Mouse (Mus musculus): ENCODE data around the gene Pcyt1a.

DNA sequence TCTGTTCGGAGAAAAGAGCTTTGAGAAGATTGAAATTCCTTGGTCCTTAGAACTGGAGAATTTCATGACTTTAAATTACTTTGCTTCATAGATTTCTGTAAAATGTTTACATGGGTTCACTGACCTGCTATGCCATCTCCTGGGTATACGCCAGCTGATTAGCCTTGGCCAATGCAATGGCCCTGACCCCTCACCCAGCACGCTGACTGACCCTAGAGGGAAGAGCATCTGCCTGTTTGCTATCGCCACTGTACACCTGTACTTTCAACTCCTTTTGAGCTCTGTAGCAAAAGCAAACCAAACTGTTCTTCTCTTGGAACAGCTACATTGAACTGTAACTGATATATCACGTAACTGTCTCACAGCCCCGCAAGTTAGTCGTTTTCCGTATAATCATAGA is 22.4 kb downstream of the Pcyt1a start:
- TF ChIP-seq NRF1 (IDR thresholded peaks at IDR 0.05; ENCODE audit: low read depth, low read length) (no peak), CTCF (conservative IDR thresholded peaks at IDR 0.05 in 1 of 2, IDR thresholded peaks at IDR 0.05 in 1 of 2; ENCODE audit: low read depth in 2 of 2, low read length in 2 of 2) (no peak), POLR2A (IDR thresholded peaks at IDR 0.05; ENCODE audit: low read depth, low read length) (no peak), HCFC1 (IDR thresholded peaks at IDR 0.05; ENCODE audit: low read depth, low read length) (no peak), POLR2AphosphoS2 (IDR thresholded peaks at IDR 0.05; ENCODE audit: low read depth, low read length) (no peak), TBP (conservative IDR thresholded peaks at IDR 0.05; ENCODE audit: low read depth, low read length) (no peak), JUN (IDR thresholded peaks at IDR 0.05; ENCODE audit: insufficient read depth, low read depth, low read length) (no peak), E2F4 (IDR thresholded peaks at IDR 0.05; ENCODE audit: insufficient replicate concordance, low read depth, low read length) (no peak), USF1 (IDR thresholded peaks at IDR 0.05; ENCODE audit: low read depth, low read length) (no peak), UBTF (IDR thresholded peaks at IDR 0.05; ENCODE audit: low read depth, low read length) (no peak), RCOR1 (conservative IDR thresholded peaks at IDR 0.05; ENCODE audit: low read depth, low read length) (no peak), CHD2 (IDR thresholded peaks at IDR 0.05; ENCODE audit: low read length) (no peak)
